Mouse (Mus musculus) neutrophil, adult 5-6 weeks (primary cell): Measurements from ENCODE around the gene Trcg1. TPM values are rescaled to one million over a fixed set of nuclear protein-coding genes. Genes with fewer than 3 reads are reported as not detected.

ENCODE experiments used
- ATAC-seq: fragments of 151-379, 151-347 bp; 2 replicates; pipeline ENCODE4 v1.8.0; 2017; ENCODE audit warnings: mild to moderate bottlenecking, moderate TSS enrichment; ENCODE audit not compliant: insufficient number of reproducible peaks, poor library complexity, low FRiP score, severe bottlenecking; ENCODE audit errors: extremely low read depth
- total RNA-seq: library from RNA; stranded (forward); fragments of 200-1000 nt; gene quantifications from 2 replicates; pipeline ENCODE4 v1.2.3, GENCODE M21; 2017

Gene Trcg1
- total RNA-seq, 1 experiment from 2014 or later: 0.23 TPM

DNA sequence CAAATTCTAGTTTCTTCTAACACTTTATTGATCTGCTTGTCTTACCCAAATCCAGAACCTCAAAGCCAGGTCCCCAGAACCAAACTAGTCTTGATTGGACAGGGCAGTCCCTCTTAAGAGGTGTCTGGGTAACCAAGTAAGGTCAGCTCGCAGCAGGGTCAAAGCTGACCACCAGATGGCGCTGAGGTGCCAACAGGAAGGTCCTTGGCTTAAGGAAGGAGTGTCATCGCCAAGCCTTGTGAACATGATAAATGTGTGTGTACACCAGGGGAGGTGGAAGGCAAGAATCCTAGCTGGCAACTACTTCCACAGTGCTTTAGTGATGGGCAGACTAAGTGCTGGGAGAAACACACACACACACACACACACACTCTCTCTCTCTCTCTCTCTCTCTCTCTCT lies 23.4 kb downstream of the Trcg1 start:
- peak; percentile 73 for ATAC-seq

DNA sequence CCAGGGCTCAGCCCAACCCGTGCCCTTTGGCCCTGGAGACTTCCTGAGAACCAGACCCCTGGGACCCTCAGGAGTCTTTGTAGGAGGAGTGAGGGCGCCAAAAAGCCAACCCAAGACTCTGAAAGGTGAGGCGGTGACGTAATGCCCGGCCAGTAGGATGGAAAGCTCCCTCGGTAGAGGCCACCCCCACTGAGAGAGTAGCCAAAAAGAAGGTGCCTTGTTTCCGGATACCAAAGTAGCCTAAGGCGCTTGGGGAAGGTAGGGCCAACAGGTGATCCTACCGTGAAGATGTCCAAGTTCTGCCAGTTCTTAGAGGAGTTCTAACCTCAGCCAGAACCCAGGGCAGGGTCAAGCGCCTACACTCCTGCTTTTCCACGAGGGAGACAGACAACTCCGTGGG lies 24.6 kb downstream of the Trcg1 start:
- no peak for ATAC-seq

DNA sequence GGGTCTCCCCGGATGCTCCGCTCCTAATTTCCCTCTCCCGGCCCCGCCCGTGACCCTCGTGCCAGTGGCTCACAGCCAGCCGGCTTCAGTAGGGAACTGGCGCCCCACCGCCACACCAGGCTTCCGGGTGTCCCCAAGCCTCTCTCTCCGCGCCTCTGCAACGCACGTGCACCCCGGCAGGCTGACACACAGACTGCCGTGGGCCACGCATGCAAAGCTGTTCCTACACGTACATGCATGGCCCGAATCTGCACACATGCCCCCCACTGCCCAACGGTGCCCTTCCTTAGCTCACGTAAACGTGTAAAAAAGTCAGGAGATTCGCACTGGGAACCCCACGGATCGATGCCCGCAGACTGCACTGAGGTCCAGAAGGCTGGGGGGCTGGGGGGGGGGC lies 25.2 kb downstream of the Trcg1 start:
- peak; percentile 39 for ATAC-seq

DNA sequence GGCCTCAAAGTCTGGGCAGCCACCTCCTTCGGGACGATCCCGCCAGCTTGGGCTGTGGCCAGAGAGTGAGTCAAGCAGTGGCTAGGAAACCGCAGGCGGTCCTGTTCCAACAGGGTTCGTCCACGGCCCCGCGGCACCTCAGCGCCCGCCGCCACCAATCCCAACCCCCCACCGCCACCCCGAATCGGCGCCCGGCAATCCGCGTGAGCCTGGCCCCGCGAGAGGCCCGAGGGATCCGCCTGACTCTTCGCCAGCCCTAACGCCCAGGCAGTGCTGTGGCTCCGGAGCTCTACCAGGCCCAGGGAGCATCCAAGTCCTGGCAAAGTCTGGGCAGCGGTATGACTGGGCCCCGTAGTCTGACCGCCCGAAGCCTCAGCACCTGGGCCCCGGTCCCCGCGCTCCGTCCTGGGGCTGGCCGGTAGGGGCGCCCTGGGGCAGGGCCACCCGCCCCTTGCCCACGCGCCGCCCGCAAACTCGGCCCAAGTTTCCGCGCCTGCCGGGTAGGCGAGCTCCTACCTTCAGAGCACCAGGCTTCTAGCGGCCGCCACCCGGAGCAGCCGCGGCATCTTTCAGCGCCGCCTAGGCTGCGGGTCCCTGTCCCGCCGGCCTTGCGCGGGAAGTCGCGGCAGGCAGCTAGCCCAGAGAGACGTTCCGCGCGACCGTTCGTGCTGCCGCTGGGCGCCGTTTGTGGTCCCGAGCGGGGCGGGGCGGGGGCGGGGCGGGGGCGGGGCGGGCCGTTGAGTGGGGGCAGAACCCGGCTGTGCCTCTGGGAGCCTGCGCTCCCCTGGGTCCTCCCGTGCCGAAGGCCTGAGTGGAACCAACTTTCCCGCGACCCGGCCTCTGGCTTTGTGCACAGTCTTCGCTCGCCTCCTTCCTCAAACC lies 25.8 kb downstream of the Trcg1 start, which contains the start of gene 1700017B05Rik:
TSS of gene 1700017B05Rik (minus strand) at position 700 of the 882 bp plus-strand sequence.
- peak; percentile 42 for ATAC-seq

DNA sequence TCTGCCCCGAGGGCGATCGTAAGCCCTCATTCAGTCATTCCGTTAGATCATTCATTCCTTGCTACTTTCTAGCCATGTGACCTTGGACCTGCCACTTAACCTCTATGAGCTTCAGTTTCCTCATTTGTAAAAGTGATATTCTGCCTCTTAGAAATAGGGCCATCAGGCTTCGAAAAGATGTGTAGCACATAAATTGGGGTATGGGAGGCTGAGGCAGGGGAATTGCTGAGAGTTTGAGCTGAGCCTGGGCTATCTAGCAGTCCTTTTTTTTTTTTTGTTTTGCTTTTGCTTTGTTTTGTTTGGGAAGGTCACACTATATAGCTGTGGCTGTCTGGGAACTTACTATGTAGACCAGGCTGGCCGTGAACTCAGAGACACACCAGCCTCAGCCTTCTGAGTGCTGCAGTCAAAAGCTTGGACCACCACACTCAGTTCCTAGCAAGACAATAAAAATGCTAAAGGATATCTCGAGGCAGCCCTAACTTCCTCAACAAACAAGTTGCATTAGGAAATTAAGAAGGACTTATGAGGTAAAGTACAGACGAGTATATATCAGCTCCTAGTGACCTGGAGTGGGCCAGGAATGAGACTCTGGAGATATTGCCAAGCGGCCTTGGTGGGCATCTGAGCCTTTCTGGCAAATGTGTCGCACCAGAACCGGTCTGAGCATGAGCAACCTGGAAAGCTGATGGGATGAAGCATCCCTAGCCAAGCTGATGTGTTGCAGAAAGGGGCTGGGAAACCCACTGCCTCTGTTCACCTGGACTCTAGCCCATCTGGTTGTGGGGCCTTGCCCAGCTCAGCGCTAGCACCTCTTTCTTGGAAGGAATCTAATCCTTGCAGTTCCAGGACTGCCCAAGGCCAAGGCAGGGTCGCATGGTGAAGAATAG lies 26.7 kb downstream of the Trcg1 start:
- no peak; the same call in 1 of the 2 replicates for ATAC-seq

DNA sequence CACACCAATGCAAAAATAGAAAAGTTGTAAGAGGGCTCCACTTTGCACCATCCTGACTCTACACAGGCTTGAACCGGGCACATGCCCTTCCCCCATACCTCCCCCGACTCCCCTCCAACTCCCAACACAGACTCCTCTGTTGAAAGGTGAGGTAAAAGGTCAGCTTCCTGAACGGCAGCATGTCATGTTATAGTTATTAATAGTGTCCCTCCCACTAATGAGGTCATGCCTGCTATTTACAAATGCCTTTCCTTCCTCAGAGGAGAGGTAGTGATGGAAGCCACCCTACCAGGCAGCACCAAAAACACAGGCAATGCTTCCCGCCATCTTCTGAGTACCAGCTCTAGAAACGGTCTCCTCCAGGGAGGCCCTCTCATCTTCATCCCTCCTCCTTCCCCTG lies 28.8 kb downstream of the Trcg1 start:
- no peak for ATAC-seq

DNA sequence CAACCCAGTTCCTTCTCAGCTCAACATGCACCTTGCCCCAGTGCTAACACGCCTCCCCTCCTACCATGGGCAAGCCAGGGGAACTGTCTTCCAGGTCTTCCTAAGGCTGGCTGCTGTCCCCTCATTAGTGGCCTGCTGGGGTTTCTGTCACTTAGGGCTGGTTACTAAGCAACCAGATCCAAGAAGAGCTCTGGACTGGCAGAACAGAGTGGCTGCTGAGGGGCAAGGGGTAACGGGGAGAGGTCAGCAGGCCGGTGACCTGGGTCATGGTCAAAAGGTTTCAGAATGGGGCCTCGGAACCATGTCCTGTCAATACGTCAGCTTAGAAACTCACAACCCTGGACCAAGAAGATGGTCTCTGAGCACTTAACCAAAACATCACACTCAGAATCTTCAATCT lies 31.1 kb downstream of the Trcg1 start:
- ATAC-seq: no peak

DNA sequence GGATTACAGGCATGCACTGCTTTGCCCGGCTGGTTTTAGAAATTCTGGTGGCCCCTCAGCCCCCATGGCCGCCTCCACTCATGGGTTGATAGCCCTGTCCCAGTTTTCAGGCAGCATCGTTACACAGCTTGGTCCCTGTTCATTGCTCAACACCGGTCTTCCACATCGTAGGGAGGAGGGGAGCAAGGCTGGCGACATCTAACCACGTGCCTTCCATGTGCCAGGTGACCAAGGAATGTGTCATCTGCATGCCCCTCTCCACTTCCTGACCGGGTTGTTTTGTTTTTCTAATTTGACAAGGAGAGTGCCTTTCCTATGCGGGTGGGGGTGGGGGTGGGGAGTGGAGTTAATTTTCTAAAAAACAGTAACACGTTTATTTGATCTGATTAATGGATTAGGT lies 31.7 kb downstream of the Trcg1 start:
- no peak for ATAC-seq

DNA sequence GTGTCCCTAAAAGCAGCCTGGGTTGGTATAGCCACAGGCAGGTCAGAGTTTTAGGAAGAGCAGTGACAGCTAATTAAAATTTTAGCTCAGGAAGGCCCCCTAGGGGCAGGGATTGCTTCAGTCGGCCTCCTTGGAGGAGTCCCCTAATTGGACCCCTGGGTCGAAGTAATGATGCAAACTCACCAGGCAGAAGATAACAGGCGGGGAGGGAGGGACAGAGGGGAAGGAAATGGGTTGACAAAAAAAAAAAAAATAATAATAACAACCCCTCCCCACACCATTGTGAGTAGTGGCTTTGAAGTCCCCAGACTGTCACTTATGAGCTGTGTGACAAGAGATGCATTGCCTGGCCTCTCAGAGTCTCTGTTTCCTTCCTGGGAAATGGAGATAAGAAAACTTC lies 32.2 kb downstream of the Trcg1 start:
- no peak for ATAC-seq

DNA sequence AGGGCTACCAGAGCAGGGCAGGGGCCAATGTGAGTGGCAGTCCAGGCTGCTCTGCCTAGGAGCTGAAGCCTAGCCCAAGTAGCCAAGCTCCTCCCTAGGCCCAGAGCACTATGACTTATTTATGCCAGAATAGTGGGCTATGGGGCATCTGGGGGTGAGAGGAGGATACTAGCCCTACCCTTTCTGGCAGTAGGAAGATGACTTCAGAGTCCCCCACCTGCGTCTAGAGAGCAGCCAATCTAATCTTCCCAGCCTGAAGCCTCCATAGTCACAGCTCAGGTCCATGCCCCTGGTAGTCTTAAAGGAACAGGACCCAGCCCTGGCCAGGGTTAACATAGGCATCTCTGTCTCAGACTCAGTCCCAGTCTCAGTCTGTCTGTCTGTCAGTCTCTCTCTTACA lies 33.0 kb downstream of the Trcg1 start:
- ATAC-seq: no peak

DNA sequence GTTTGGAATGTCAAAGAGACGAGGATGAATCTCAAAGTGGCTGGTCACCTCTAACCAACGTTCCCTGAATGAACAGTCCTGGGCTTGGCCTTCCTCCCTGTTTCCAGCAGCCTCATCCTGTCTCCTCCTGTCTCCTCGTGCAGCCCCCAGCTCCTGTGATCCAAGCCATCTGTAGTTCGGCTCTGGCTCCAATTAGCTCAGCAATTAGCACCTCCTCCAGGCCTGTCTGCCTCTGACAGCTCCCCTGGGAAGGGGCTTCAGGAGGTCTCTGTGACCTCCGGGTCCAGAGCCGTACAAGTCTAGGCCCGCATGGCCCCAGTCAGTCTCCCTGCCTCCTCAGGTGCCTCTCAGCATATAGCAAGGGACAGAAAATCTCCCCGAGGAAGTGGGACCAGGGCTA lies 34.0 kb downstream of the Trcg1 start:
- no peak for ATAC-seq

DNA sequence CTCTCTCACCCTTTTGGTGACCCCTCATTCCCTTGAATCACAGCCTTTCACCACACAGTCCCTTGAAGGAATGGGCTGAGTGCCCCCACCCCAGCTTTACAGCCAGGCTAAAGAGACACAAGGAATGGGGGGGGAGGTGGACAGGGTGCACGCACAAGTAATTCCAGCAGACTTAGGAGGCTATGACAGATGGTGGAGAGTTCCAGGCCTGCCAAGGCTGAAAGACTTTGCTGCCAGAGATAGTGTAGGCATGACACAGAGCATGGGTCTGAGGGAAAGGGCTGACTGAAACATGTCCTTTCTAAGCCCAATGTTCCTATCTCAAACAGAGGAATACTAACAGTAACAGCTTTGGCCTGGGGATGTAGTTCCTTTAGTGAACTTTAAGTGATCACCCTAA lies 34.7 kb downstream of the Trcg1 start:
- no peak for ATAC-seq

DNA sequence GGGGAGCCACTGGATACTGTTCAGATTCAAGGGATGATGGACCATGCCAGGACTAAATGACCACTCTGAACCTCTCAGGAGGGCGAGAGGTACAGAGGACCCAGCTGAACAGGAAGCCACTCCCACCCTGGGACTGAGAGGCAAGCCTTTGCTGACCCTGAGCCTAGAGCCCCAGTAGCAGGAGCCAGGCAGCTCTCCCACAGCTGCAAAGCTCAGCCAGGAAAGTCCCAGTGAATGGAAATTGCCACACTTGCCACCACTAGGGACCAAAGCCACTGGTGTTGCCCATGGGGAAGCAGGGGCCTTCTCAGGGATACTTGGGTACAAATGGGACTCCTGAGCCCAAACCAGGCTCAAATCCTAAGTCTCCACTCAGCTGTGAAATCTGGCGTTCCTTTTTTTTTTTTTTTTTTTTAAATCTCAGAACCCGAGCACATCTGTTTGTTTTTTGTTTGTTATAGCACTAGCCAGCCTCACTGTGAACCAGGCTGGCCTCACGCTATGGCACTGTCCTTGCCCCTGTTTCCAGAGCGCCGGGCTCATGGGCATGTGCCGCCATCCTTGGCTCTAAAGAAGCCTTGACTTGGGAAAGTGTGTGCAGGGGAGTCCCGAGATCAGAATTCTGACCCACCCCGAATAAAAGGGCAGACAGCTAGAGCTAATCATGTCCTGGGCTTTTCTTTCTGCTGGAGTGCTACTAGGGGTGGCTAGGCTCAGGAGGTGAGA lies 35.6 kb downstream of the Trcg1 start:
- ATAC-seq: no peak

DNA sequence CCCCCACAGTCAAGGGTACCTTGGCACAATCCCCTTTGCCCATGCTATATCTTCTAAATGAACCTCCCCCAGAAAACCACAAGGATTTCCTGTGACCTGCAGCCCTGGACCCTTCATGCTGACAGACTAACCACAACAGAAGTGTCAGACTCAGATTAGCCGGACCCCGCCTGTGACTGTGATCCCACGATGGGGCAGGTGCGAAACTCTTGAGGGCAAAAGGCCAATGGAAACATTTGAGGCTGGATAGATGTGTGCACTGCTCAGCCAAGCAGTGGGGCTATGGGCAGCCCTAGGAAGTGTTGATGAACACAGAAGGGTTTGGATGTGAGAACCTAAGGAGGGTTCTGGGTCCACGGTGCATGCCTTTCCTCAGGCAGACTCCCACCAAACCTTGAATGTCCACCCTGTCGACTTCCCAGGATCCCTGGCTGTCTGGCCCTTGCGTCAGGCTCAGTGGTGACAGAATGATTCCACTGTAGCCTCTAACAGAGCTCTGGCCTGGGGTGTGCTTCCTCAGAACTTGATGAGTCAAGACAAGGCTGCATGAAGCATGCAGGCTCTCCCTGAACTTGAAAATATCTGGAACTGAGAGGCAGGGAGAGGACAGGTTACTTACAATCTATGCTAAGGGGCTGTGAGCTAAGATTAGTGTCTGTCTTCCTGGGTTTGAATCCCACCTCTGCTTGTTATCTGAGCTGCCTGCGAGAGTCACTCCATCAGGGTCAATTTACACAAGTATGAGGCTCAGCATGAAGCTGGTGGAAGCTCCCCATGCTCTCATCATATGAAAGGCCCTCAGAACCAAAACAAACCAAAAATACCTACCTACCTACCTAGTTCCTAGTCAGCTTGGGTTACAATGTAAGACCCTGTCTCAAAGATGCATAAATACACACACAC lies 36.8 kb downstream of the Trcg1 start:
- ATAC-seq: no peak; the same call in 1 of the 2 replicates

DNA sequence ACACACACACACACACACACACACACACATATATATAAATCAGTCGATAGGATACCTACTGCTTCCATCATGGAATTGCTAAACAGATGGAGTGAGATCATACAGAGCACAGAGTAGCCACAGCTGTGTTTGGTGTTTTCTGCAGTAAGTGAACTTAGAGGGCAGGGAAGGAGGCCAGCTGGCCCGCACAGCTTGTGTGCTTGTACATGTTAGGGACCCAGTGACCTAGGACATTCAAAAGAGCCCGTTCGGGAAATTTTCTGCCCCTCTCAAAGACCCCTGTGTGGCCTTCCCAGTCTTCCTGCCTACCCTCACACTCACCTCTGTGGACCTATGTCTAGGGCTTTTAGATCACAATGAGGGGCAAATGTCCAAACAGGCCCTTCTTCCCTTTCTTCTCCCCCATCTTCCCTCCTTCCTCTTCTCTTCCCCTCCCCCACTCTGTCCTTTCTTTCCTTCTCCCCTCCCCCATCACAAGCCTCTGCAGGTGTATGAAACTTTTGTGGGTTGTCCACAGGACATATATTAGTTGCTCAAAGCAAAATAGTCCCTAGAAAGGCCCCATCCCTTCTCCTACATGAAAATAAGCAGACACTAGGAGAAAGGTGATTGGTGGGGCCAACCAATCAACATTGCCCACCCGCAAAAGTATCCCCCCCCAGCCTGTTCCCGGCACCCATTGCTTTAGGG lies 37.6 kb downstream of the Trcg1 start:
- ATAC-seq: no peak

DNA sequence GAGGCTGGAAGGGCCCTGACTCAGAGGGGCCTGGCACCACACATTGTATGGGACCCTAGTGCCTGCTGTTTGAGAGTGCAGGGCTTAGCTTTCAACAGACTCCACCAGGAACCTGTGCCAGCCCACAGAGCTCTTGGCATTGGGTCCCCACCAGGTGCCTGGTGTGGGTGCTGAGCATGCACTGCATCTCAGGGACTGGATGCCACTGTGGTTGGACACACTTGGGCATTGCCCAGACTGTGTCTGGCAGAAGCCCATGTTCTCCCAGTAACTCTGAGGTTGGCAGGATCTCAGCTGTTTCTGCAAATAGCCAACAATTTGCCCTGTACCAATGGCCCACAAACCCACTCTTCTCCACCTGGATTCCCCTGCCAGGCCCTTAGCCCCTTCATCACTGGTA lies 40.0 kb downstream of the Trcg1 start:
- ATAC-seq: no peak

DNA sequence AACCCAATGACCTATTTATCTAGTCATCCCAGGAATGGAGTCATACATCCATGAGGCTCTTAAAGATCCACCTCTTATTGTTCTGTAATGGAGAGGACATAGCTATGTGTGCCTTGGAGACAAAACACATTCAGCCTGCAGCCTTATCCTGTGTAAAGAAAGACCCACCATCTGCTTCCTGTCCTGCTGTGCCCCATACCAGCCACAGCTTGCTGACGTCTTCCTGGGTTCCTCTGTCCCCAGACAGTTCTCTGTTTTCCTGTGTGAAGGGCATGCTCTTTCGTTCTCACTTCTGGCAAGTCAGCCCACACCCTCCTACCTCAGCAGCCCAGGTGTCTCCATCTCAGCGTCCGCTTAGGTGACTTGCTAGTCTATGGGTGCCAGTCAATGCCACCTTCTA lies 41.9 kb downstream of the Trcg1 start:
- peak; percentile 76 for ATAC-seq

DNA sequence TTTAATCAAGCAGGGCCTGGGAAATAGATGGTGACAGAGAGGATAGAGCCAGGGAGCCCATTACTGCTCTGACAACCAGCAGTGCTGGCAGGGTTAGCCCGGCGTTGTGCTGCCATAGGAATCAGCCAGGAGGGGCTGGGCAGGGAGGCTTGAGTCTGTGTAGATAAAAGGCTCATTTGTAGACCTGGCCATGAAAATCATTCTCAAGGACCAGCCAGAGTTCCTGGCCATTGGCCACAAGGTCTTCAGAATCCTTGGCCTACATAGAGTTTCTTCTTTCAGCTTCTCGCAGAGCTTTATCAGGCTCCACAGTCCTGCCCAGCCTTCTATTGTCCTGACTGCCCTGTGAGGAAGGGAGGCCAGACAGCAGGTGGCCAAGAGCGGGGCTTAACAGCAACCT lies 43.1 kb downstream of the Trcg1 start:
- ATAC-seq: no peak
